Mouse (Mus musculus) induced T-regulatory cell, adult 2 months (primary cell): ENCODE results near the gene Oscp1.

ENCODE experiments used
- DNase-seq: peaks from one replicate; pipeline ENCODE4 v3.0.0-alpha.2; 2012; ENCODE audit warnings: low read depth

Gene Oscp1

GRCm38 (mm10) chr4:126110374-126111152 lies 52.2 kb downstream of the Oscp1 start:
- DNase-seq, result peak; percentile 93

- DNase-seq, result no peak
Measured at GRCm38 (mm10) chr4:126111153-126111549, 52.8 kb downstream of the Oscp1 start.

DNA sequence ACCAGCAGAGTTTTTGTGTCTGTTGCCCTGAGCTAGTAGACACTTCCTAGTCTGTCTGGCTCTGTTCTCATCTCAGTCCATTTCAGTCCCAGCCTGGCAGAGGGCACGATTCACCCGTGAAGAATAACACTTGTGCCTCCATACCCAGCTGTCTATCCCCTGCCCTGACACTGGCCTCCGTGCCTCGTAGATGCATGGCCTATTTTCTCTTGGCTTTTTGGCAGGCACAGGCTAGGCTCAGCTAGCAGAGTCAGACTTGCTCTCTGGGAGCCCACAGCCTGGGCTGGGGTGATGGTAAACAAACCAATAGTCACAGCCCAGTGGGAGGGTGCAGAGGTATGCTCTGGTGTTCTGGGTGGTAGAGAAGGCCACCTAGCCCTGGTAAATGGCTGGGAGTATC lies 54.9 kb downstream of the Oscp1 start:
- no peak for DNase-seq

DNA sequence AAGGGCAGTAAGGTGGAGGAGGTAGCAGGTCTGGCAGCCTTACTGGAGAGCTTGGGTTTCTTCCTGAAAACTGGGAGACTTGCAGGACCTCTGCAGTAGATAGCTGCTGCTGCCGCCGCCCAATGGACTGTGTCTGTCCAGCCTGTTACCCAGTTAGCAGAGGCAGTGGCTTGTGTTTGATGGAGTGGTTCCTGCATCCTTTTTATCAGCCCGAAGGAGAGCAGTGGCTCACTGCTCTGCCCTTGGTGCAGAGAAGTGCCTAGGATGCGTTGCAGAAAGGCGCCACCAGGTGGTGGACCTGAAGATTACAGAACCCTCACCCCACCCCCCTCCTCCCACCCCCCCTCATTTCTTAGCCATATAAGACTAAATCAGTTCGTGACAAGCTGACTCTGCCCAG lies 55.6 kb downstream of the Oscp1 start:
- peak; percentile 87 for DNase-seq

DNA sequence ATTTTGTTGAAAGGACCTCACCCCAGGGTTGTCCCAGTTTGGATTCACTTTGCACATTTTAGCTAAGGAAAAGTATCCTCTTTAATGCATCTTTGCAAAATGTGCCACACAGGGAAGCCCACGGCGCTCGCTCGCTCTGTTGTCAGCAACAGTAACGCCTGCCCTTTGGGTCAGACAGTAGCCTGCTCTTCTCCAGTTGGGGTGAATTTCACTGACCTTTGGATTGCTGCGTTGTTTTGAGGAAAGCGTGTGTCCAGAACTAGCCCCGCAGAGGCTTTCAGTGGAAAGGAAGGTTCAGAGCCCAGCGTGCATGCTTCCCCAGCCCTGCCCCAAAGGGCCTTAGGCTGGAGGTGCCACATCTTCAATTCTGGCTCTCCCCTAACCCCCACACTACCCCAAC lies 57.0 kb downstream of the Oscp1 start:
- no peak for DNase-seq

- no peak for DNase-seq
Measured at GRCm38 (mm10) chr4:126115871-126116521, 57.6 kb downstream of the Oscp1 start.

- no peak for DNase-seq
Measured at GRCm38 (mm10) chr4:126117116-126117515, 58.8 kb downstream of the Oscp1 start.

- DNase-seq, result no peak
Measured at GRCm38 (mm10) chr4:126118651-126119050, 60.3 kb downstream of the Oscp1 start.

- DNase-seq, result no peak
Measured at GRCm38 (mm10) chr4:126119051-126119450, 60.7 kb downstream of the Oscp1 start.

- DNase-seq, result no peak
Measured at GRCm38 (mm10) chr4:126120052-126120451, 61.7 kb downstream of the Oscp1 start.

DNA sequence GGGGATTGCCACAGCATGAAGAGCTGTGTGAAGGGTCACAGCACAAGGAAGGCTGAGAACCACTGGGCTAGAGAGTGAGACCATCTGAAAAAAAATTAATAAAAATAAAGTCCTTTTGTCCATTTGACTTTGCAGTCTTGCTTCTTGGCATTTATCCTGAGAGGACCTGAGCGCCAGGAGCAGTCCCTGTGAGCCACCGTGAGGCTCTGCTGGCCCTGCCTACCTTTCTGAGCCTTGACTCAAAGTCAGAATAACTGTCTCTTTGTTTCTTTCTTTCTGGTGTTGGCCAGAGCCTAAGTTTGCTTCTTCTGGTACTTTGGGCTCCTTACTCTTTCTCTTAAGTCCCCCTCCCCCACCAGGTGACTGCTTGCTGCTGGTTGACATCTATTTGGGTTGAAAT lies 62.1 kb downstream of the Oscp1 start:
- no peak for DNase-seq

DNA sequence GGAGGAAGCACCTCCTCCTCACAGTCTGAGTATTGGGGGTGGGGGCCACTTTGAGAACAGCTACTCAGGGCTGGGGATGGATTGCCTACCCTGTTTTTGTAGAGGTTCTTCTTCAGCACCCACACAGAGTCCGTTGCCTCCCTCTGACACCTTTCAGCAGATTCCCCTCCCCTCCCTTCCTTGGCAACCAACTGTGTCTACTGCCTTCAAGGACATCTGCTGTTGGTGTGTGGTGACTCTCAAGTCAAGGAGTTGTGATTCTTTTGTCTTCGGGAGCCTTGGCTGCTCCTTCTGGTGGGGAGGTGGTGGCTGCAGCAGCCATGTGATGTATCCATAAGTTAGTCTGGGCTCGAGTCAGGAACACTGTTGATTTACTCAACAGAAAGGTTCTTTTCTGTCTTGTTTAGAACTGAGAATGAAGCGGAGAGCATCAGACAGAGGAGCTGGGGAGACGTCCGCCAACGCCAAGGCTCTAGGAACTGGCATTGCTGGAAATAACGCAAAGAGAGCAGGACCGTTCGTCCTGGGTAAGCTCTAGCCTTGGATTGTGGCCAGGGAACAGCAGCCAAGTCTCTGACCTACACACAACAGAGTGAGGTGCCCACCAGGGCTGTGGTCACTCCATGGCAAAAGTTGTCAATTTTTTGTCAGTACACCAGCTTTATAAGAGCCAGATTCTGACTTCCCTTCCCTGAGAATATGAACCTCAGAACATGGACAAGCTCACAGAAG lies 65.1 kb downstream of the Oscp1 start:
- no peak for DNase-seq

DNA sequence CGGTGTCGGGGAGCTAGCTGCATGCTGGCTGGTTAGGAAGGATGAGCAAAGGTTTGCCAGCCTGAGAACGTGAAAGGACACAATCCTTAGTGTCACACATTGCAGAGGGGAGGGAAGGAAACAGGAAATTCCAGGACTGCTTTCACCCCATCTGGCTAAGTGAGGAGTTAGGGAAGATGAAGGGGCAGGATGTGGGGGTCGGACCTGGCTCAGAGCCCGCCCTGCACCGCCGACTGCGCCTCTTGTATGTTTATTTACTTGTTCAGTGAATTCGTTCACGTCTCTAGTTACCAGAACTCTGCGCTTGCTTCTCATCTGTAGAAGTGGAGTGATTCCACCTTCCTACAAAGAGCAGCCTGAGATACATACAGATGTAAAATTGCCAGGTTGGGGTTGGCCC lies 72.1 kb downstream of the Oscp1 start:
- DNase-seq, result no peak

DNA sequence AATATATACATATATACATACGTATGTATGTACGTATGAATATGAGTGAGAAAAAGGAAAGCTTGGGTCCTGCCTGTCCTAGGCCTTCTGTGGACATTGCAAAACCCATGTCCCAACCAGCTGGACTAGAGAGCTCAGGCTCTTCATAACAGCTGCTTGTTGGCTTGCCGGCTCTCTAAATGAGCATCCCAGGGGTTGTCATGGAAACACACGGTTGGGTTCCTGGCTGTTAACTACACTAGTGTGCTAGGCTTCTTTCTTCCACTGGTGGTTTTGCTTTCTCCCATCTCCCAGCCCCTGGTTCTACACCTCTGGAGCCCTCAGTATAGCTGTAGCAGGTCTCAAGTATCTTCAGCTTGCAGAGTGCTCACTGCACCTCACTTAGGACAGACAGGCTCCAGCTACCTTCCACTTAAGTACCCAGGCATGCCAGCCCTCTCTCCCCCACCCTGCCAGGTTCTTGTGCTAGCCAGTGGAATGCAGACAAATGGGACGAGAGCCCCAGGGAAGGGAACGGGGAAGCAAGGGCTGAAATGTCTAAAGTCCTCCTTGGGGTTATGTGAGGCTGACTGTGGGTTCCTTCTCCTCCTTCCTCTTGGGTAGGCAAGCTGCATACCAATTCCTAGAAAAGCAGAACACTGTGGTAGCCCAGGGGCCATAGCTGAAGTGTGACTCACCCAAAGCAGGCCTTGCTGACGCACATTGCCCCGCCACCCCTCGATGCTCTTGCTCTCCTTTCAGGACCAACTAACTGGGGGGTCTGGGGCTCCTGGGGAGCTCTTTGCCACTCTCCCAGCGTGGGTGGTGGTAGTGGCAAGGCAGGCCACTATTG lies 73.1 kb downstream of the Oscp1 start:
- DNase-seq, result no peak

GRCm38 (mm10) chr4:126132636-126133264 lies 74.4 kb downstream of the Oscp1 start:
- DNase-seq, result no peak

GRCm38 (mm10) chr4:126134236-126134635 lies 75.9 kb downstream of the Oscp1 start:
- DNase-seq, result no peak

GRCm38 (mm10) chr4:126134639-126135038 lies 76.3 kb downstream of the Oscp1 start:
- no peak for DNase-seq

GRCm38 (mm10) chr4:126137773-126138172 lies 79.4 kb downstream of the Oscp1 start:
- no peak for DNase-seq

DNA sequence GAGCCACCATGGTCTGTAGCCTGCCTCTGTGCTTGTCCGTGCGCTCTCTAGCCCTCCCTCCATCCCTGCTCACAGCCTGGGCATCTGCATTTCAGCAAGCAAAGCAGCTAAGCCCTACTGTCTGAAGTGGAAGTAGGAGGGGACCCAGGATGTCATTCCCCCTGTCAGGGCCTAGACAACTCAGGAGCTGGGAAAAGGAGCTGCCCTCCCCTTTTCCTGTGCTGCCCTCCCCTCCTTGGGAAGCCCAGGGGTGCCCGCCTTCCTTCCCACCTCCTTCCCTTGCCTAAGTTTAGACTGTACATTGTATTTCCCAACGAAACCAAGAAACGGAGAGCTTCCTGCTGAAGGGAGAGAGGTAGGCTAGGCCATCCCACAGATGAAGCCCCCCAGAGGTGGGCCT lies 82.7 kb downstream of the Oscp1 start:
- no peak for DNase-seq
